Mouse (Mus musculus) thymus, postnatal 36 days (tissue): ENCODE data around the gene Slc4a5.

Source experiments
- DNase-seq, 2 experiments: peaks; one replicate each; pipeline ENCODE4 v3.0.0; 2022; ENCODE audit warnings: mixed read lengths in 2 of 2

The Slc4a5 gene

GRCm38 (mm10) chr6:83352666-83353410 lies 133.2 kb downstream of the Slc4a5 start:
- DNase-seq = no peak
